Mouse (Mus musculus) liver, embryonic 16.5 days (tissue): ENCODE results near the gene Ppp1r14a. TPM values are rescaled to one million over a fixed set of nuclear protein-coding genes. Genes with fewer than 3 reads are reported as not detected.

Source experiments
- ATAC-seq: fragments of 200-750 bp; cut with Nextera tagmentation; 2 replicates; pipeline ENCODE4 v1.8.0; 2017; ENCODE audit warnings: low read depth, mild to moderate bottlenecking, moderate number of reproducible peaks, moderate library complexity
- H3K27ac ChIP-seq: fragments of 300-500 bp; sonication (generic); 2 replicates; pipeline ENCODE4 v1.5.1; 2014; ENCODE audit warnings: mild to moderate bottlenecking, low read length
- H3K27me3 ChIP-seq: fragments of 300-500 bp; sonication (generic); 2 replicates; pipeline ENCODE4 v1.6.1; 2014; ENCODE audit warnings: low read depth, low read length, mixed read lengths; ENCODE audit not compliant: control insufficient read depth, insufficient read depth
- H3K36me3 ChIP-seq: fragments of 300-500 bp; sonication (generic); 2 replicates; pipeline ENCODE4 v1.6.1; 2014; ENCODE audit warnings: mild to moderate bottlenecking; ENCODE audit not compliant: control insufficient read depth, insufficient read depth
- H3K4me1 ChIP-seq: fragments of 300-500 bp; sonication (generic); 2 replicates; pipeline ENCODE4 v1.6.1; 2014; ENCODE audit warnings: low read depth, low read length, mixed read lengths; ENCODE audit not compliant: control insufficient read depth
- H3K4me2 ChIP-seq: fragments of 300-500 bp; sonication (generic); 2 replicates; pipeline ENCODE4 v1.6.1; 2014; ENCODE audit warnings: low read depth, low read length, mixed read lengths
- H3K4me3 ChIP-seq: fragments of 300-500 bp; sonication (generic); 2 replicates; pipeline ENCODE4 v1.5.1; 2014; ENCODE audit warnings: low read depth, mild to moderate bottlenecking, low read length
- H3K9ac ChIP-seq: fragments of 300-500 bp; sonication (generic); 2 replicates; pipeline ENCODE4 v1.6.1; 2014; ENCODE audit warnings: low read depth, low read length
- H3K9me3 ChIP-seq: fragments of 300-500 bp; sonication (generic); replicated peaks from 2 replicates; pipeline ENCODE4 v1.6.1; 2016; ENCODE audit warnings: low read length; ENCODE audit not compliant: control insufficient read depth
- WGBS: fragments of 180-500 bp; shearing (Covaris S2); extraction: QIAGEN DNeasy Blood & Tissue Kit; methylation state at CpG from one replicate; pipeline ENCODE4 v1.1.7; 2014; ENCODE audit not compliant: insufficient replicate concordance; 5-methylcytosine and 5-hydroxymethylcytosine counted together
- polyA plus RNA-seq: library from polyadenylated mRNA; unstranded; fragments of >200 nt; fragmentation: Nextera tagmentation; extraction: Ambion mirVana; gene quantifications from 2 replicates; pipeline ENCODE4 v1.2.1, GENCODE M21; 2015

The Ppp1r14a gene
- polyA plus RNA-seq, 1 experiment from 2014 or later: 2.5 TPM

DNA sequence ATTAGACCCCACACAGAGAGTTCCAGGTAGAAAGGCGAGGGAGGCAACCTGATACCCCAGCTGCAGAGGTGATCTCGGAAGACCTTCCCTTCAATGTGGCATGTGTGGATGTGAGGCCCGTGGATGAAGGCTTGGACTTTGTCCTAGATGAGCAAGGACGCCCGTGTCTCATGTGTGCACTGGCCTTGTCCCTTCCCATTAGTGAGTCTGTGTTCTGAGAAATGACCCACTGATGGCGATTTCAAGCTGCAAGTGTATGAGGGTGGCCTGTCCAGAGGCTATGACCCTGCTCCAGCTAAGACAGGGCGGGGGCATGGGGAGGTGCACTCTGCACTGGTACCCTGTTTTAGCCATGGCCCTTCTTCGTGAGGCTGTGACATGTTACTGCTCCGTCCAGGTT lies 51.1 kb downstream of the Ppp1r14a start:
- H3K27me3 ChIP-seq: no peaks in the 10 kb centered on the region
- no peak overlapping the region for H3K4me3 ChIP-seq
- no peak overlapping the region for H3K4me2 ChIP-seq
- H3K9me3 ChIP-seq: no peaks in the 10 kb centered on the region
- no peaks in the 10 kb centered on the region for H3K36me3 ChIP-seq
- H3K9ac ChIP-seq: no peak overlapping the region
- ATAC-seq: no peak
- peaks cover 68% of the 10 kb centered on the region for H3K4me1 ChIP-seq
- peak overlapping the region; percentile 87 for H3K27ac ChIP-seq
- 77% methylated on average over 9 of the region's 9 CpGs for WGBS

DNA sequence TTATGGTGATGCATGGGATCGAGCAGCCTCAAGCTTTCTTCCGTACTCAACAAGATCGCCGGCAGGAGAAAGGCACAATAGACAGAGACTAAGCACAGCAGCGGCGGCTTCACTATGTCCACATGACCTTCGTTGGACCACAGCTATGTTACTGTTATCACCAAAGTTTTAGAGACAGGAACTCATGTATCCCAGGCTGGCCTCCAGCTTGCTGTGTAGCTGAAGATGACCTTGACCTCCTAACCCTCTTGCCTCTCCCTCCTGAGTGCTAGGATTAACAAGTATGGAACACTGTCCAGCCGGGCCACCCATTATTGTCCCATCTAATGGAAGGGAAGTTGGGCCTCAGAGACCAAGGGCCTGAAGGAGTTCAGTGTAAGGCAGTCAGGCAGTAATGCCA lies 51.7 kb downstream of the Ppp1r14a start:
- no peak overlapping the region for H3K4me3 ChIP-seq
- 71% methylated on average over 8 of the region's 8 CpGs for WGBS
- H3K36me3 ChIP-seq: no peaks in the 10 kb centered on the region
- no peak for ATAC-seq
- no peak overlapping the region; the same call in 1 of the 2 replicates for H3K27ac ChIP-seq
- no peak overlapping the region for H3K4me2 ChIP-seq
- H3K9ac ChIP-seq: no peak overlapping the region
- peaks cover 62% of the 10 kb centered on the region for H3K4me1 ChIP-seq
- no peaks in the 10 kb centered on the region for H3K27me3 ChIP-seq
- no peaks in the 10 kb centered on the region for H3K9me3 ChIP-seq

DNA sequence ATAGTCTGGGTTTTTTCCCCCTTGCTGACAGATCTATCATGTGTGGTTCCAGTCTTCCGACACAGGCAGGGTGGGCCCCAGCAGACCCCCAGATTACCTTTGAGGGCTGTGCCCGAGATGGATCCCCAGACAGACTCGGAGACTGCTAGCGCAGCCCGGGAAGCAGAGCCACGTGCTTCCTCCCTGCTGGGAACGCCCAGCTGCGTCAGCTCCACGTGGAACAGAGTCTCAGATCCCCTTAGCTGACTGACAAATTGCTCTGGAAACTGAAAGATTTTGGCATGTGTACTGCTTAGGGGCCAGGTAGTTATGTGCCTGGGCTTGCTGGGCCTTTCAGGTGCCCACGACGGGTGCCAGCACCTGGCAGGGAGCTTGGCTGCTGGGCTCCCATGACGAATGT lies 52.6 kb downstream of the Ppp1r14a start:
- Histone ChIP-seq H3K9me3 (no peaks in the 10 kb centered on the region), H3K4me2 (no peak overlapping the region; the same call in 1 of the 2 replicates), H3K27me3 (no peaks in the 10 kb centered on the region), H3K9ac (no peak overlapping the region), H3K36me3 (no peaks in the 10 kb centered on the region), H3K4me1 (peaks cover 62% of the 10 kb centered on the region), H3K4me3 (no peak overlapping the region), H3K27ac (no peak overlapping the region)
- ATAC-seq: no peak
- 57% methylated on average over 12 of the region's 12 CpGs for WGBS

DNA sequence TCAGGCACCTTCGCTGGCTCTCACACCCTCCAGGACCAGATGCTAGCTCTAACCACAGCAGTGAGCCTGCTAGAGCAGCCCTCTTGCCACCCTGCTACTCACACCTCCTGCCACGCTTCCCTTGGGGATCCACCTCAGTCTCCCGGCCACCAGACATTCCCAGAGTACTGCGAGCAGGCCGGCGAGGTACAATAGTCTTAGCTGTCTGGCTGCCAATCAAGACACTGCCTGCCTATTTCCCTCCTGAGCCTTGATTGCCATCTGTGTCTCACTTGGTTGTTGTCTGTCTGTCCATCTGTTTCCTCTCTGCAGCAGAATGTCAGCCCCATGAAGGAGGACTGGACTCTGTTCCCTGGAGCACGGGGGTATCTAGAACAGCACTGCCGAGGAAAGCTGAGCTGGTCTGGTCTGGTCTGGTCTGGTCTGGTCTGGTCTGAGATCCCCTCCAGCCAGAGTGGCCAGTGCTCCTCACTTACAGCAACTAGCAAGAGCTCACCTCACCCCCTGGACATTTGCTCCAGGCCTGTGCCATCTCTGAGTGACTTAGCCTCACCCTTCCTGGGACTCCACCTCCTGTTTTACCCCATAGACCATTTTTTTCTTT lies 53.5 kb downstream of the Ppp1r14a start:
- H3K4me2 ChIP-seq: no peak overlapping the region; the same call in 1 of the 2 replicates
- WGBS: 26% methylated on average over 8 of the region's 8 CpGs
- no peaks in the 10 kb centered on the region for H3K36me3 ChIP-seq
- no peak overlapping the region for H3K4me3 ChIP-seq
- H3K9me3 ChIP-seq: no peaks in the 10 kb centered on the region
- peak overlapping the region; percentile 8; the same call in 1 of the 2 replicates for H3K9ac ChIP-seq
- H3K27me3 ChIP-seq: no peaks in the 10 kb centered on the region
- no peak for ATAC-seq
- H3K4me1 ChIP-seq: peaks cover 55% of the 10 kb centered on the region
- no peak overlapping the region for H3K27ac ChIP-seq

Other genes starting within 250 kb of the Ppp1r14a start
- 0.22 and 0.58 TPM in 2 replicates for gene Ryr1, start 164.1 kb upstream of the Ppp1r14a start, polyA plus RNA-seq
- 1.2 and 1.4 TPM in 2 replicates for gene Rasgrp4, start 154.5 kb upstream of the Ppp1r14a start, polyA plus RNA-seq
- 3.8 and 4.9 TPM in 2 replicates for gene Fam98c, start 133.1 kb upstream of the Ppp1r14a start, polyA plus RNA-seq
- gene Ggn, start 119.1 kb upstream of the Ppp1r14a start, polyA plus RNA-seq: 0.09 TPM in 1 of 2 replicates, not detected in the other
- 0.19 and 0.25 TPM in 2 replicates for gene Spred3, start 118.9 kb upstream of the Ppp1r14a start, polyA plus RNA-seq
- 106 and 111 TPM in 2 replicates for gene Psmd8, start 108.6 kb upstream of the Ppp1r14a start, polyA plus RNA-seq
- 0.15 and 0.35 TPM in 2 replicates for gene Catsperg1, start 75.3 kb upstream of the Ppp1r14a start, polyA plus RNA-seq
- 1.4 and 1.5 TPM in 2 replicates for gene Kcnk6, start 56.8 kb upstream of the Ppp1r14a start, polyA plus RNA-seq
- 40.3 and 43.0 TPM in 2 replicates for gene Yif1b, start 51.0 kb upstream of the Ppp1r14a start, polyA plus RNA-seq
- gene 2200002D01Rik, start 40.8 kb upstream of the Ppp1r14a start, polyA plus RNA-seq: 5.3 and 5.8 TPM in 2 replicates
- gene Spint2, start 7.4 kb upstream of the Ppp1r14a start, polyA plus RNA-seq: 30.9 and 38.6 TPM in 2 replicates
- gene Dpf1, start 14.6 kb downstream of the Ppp1r14a start, polyA plus RNA-seq: 1.2 and 1.5 TPM in 2 replicates
- gene Sipa1l3, start 229.3 kb downstream of the Ppp1r14a start, polyA plus RNA-seq: 2.4 and 2.6 TPM in 2 replicates